Mouse (Mus musculus) layer of hippocampus, adult 2 months (tissue): ENCODE measurements around the gene Chrna1. TPM values are rescaled to one million over a fixed set of nuclear protein-coding genes. Genes with fewer than 3 reads are reported as not detected.

ENCODE experiments used
- DNase-seq, 2 experiments: peaks; one replicate each; pipeline ENCODE4 v3.0.0; 2022; ENCODE audit warnings: low spot score in 2 of 2
- H3K27ac ChIP-seq: fragments of 200-600 bp; 2 replicates; pipeline ENCODE4 v1.8.1; 2022
- H3K4me3 ChIP-seq: fragments of 200-600 bp; 2 replicates; pipeline ENCODE4 v1.8.1; 2022; ENCODE audit warnings: mild to moderate bottlenecking
- CTCF ChIP-seq: fragments of 200-600 bp; conservative IDR thresholded peaks from 2 replicates; pipeline ENCODE4 v1.8.1; 2022; ENCODE audit warnings: antibody characterized with exemption, mild to moderate bottlenecking, moderate library complexity
- long read RNA-seq, 2 experiments: library from polyadenylated mRNA; stranded (forward); transcript quantifications; one replicate each; pipeline ENCODE4 v2.0.0; 2021; ENCODE audit warnings: borderline mapping rate in 2 of 2
- total RNA-seq, 2 experiments: library from RNA; stranded (reverse); gene quantifications; 2 replicates each; pipeline ENCODE4 v1.2.3; 2021

Chrna1 gene
- total RNA-seq = under 1 TPM; 0.42 to 0.54 TPM
- long read RNA-seq, experiment 1 = 0 reads
- long read RNA-seq, experiment 2, partial matches to known transcripts = 0 of 1 reads
- long read RNA-seq, experiment 2, other reads (novel, unspliced or antisense) = 1 of 1 reads

DNA sequence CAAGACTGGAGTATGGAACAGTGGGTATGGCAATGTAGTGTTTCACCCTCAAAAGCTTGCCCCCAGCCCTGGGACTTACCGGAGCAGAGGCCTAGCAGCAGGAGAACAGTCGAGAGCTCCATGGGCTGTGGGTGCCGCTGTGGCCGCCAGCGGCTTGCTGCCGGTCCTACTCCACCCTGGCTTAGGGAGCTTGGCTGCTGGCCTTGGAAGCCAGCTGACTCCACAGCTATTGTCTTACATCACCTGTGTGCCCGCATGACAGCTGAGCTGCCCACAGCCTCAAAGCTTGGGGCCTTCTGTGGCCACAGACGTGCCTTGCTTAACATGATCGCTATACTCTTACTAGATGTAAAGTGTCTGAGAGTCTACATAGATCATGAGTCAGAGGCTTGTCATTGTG is at the start of gene Chrna1:
Chrna1 (minus strand) TSS at position 173 of the 400 bp plus-strand sequence.
- no peak for DNase-seq
- 0 out of 2 replicates have a peak within 1 kb of the TSS, but pooled peaks have one; percentile 43 for H3K27ac ChIP-seq
- H3K4me3 ChIP-seq = no peak within 1 kb of the TSS
- no peak for TF ChIP-seq CTCF

DNA sequence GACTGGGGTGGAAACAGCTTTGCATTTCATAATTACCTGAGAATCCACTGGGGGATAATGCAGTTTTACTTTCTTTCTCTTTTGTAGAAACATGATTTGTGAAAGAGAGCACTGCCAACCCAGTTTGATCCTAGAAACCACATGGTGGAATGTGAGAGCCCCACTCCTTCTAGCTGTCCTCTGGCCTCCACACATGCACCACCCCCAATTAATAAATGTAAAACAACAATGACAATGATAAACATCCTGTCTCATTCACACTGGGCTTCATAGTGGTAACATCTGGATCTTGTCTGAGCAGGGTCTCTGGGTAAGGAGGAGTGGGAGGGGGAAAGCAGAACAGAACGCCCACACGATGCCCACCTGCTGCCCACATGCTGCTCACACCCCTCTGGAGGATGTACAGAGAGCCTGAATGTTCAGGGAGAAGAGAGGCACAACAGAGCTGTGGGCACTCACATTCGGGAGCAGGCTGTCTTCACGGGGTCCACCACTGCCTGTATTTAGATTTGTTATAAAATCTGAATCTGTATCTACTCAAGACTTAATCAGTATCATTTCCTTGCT is 38.4 kb upstream of the Chrna1 start:
- DNase-seq = no peak
- peak overlapping the region; percentile 50 for H3K27ac ChIP-seq
- TF ChIP-seq CTCF = no peak
- H3K4me3 ChIP-seq = no peak overlapping the region

DNA sequence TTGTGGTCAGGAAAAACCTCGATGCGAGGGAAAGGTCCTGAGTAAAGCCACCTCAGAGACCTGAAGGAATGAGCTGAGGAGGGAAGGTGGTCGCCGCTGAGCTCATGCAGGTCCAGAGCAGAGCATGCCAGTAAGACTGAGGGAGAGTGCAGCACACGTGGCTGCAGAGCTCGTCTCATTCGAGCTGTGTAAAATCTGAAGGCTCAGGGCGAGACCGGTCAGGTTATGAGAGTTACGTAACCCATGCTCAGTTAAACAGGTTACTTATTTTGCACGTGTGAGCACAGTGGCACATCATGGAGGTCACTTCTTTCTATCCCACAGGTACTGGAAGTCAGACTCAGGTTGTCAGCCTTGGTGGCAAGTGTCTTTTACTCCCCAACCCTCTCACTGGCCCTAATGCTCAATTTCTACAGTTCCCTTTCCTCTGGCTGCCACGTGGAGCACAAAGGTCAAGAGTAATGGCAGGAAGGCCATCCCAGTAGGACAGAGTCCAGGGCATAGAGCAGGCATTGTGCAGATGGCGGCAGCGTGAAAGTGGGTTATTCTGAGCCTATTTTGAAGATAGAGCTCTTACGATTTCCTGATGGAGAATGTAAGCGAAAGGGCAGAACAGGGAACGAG is 36.4 kb upstream of the Chrna1 start:
- no peak overlapping the region for H3K4me3 ChIP-seq
- H3K27ac ChIP-seq = peak overlapping the region; percentile 80
- DNase-seq = no peak
- TF ChIP-seq CTCF = no peak

DNA sequence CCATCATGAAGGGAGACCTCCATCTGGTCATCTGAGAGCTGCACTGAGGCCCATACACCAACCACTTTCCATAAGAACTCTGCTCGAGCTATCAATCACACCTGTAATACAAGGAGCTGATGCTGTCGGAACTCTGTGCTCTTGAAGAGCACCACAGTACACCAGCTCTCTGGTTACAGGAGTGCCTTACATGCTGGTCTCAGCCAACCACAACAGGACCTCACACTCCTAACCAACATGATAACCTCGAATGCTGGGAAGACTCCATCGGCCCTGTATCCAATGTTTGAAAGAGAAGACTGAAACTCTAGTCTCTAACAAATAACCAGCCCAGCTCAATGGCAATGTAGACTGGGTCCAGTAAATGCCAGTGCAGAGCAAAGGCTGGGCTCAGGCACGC is 35.3 kb upstream of the Chrna1 start:
- Histone ChIP-seq H3K4me3 (no peak overlapping the region), H3K27ac (peak overlapping the region; percentile 80)
- TF ChIP-seq CTCF = no peak
- no peak for DNase-seq

DNA sequence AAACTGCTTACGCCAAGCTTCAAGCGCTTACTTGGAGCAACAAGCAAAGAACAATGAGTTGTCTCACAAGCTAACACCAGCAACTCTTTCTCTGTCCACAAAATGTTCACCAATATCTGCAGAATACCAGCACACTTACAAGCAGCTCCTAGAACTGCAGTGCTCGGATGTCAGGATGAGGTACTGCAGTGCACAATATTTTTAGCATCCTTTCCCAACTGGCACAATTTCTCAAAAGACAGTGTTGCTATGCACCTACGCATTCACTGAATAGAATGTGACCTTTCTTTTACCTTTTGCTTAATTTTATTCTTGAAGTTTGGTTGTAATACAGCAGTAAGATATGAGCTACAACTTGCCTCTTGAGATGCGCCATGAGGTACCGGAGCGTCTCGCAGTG is 34.2 kb upstream of the Chrna1 start:
- no peak for DNase-seq
- H3K27ac ChIP-seq = peak overlapping the region; percentile 80
- TF ChIP-seq CTCF = peak; percentile 49
- no peak overlapping the region for H3K4me3 ChIP-seq

DNA sequence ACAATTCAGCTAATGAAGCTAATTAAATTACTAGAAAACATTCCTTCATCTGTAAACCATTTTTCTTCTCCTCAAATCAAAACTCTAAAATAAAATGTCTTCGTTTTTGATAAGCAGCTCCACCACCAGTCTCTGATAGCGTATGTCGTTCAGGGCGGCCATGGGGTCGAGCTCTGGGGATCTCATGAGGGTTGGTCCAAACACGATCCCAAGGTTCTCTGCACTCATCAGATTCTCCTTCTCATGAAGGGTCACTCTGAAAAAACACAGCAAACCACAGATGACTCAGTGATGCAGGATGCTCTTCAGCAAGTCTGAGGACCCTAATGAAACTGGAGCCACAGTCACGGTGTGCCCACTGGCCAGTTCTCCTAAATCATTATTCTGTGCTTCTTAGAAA is 32.8 kb upstream of the Chrna1 start:
- no peak for DNase-seq
- no peak for TF ChIP-seq CTCF
- no peak overlapping the region for H3K4me3 ChIP-seq
- H3K27ac ChIP-seq = peak overlapping the region; percentile 96

DNA sequence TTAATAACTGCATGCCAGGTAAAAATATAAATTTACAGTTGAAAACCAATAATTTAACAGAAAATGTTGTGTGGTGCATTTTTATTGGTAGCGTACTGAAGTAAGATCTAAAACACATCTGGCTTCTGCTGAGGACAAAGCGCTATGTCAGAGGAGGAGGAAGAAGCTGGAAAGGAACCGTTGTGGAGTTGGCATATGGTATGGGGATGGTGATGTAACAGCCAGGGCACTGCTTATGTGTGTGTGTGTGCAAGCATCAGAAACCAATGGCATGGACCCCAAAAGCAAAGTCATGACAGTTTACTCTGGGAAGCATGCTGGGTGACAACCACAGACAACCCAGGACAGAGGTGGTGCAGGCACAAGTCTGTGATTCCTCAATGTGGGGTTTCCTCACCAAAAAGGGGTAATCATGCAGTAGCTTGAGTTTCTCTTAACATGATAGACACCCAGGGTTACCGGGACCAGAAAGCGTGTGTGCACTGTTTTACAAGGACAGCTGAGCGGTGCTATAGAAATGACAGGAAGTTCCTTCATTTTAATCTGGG is 32.3 kb upstream of the Chrna1 start:
- DNase-seq = no peak
- no peak overlapping the region for H3K4me3 ChIP-seq
- H3K27ac ChIP-seq = peak overlapping the region; percentile 96
- TF ChIP-seq CTCF = no peak

DNA sequence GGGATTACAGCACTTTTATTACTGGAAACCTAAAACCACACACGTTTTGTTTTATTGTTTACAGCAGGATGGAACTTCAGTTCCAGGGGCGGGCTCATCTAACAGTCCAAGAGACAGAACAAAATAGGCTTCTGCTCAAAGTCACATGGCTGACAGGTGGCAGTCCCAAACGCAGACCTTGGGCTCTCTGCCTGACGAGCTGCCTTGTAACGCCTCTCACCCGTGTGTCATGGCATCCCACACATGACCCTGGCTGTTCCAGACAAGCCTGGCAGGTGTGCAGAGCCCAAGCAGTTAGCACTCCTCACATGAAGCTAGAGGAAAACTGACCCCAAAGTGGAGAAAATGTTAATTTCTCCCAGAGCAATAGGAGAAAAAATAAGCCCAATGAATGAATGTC is 31.7 kb upstream of the Chrna1 start:
- Histone ChIP-seq H3K4me3 (no peak overlapping the region), H3K27ac (peak overlapping the region; percentile 96)
- peak; percentile 66 to 76 for DNase-seq
- no peak for TF ChIP-seq CTCF

DNA sequence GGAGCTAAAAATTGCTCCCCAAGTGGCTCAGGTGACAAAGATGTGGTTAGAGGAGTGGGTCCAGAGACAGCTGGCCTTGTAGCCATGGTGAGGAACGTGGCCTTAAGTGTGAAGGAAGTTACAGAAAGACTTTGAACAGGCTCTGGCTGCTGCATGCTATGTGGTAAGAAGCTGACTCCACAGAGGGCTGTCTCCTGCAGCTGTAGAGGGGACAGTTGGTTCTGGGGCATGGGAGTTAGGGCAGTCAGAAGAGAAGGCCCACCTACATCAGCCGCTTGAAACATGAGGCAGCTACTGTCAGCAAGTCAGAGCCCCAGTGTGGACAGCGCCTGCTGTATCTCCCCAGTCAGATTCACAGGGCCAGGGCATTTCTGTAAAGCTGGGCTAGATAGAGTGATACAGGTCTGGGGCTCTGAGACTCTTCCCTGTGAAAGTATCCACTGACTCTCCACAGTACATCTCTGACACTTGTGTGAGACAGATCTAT is 29.6 kb upstream of the Chrna1 start:
- no peak for TF ChIP-seq CTCF

DNA sequence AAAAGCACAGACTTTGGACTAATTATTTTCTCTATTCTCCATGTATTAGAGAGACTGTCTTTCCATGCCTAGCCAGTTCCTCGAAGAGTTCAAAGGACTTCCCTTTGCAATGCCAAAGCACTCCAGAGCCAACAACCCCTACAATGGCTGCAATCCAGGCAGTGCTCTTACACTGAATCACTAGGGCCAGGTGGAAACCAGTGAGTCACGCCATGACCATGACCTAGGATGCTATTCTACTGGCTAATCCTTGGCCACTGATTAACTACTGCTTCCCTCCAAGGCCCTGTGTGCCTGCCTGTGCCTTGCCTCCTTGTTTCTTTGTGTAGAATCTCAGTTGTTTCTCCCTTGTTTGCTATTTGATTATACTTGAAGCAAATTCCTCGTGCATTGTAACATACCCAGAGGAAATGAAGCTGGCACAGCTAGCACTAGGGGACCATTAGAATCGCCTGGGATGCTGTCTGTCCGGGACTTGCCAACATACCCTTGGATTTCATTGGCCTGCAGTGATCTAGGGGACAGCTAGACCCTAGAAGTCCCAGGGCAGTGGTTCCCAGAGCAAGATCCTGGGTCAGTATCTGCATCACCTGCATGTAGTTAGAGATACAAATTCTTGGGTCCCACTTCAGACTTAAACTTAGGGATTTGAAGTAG is 29.1 kb upstream of the Chrna1 start:
- no peak for DNase-seq
- H3K4me3 ChIP-seq = no peak overlapping the region
- TF ChIP-seq CTCF = no peak
- H3K27ac ChIP-seq = peak overlapping the region; percentile 96

More for the DNA sequence above, 29.6 kb upstream of the Chrna1 start:
- peak overlapping the region; percentile 96 for H3K27ac ChIP-seq
- no peak overlapping the region for H3K4me3 ChIP-seq
- DNase-seq = no peak

DNA sequence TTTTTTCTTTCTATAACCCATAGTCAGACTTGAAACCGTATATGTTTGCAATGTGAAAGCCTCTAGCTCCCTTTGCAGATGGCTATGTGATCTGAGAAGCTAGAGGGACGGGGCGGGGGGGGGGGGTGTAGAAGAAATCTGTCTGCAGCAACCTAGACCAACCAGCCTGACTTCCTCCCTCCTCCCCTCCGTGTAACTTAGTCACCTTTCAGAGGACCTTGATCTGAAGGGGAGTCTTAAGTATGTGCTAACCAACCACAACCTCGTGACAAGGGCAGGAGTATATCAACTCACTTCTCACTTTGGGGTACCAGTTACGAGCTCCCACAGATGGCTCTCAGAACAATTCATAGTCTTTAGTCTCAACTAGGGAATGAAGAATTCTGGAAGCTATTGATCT is 28.3 kb upstream of the Chrna1 start:
- H3K4me3 ChIP-seq = no peak overlapping the region
- peak overlapping the region; percentile 96 for H3K27ac ChIP-seq
- no peak for DNase-seq

DNA sequence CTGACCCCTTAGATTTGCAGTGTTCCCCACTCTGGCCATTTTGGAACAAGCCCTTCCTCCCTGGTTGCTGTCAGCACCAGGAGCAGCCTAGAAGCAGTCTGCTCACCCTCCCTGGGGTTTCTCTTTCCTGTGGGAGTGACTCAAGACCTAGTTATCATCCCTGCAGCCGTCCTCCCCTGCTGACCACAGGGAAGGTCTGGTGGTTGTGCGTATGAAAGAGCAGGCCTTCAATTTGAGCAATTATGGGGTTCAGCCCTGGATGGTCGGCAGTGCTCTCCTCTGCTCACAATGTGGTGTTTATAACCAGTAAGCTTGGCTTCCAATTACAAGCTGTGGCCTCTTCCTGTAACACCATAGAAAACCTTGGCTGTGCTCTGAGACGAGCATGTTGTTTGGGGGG is 27.5 kb upstream of the Chrna1 start:
- H3K27ac ChIP-seq = peak overlapping the region; percentile 96
- no peak for DNase-seq
- H3K4me3 ChIP-seq = no peak overlapping the region
- no peak for TF ChIP-seq CTCF

More for the DNA sequence above, 28.3 kb upstream of the Chrna1 start:
- TF ChIP-seq CTCF = no peak

DNA sequence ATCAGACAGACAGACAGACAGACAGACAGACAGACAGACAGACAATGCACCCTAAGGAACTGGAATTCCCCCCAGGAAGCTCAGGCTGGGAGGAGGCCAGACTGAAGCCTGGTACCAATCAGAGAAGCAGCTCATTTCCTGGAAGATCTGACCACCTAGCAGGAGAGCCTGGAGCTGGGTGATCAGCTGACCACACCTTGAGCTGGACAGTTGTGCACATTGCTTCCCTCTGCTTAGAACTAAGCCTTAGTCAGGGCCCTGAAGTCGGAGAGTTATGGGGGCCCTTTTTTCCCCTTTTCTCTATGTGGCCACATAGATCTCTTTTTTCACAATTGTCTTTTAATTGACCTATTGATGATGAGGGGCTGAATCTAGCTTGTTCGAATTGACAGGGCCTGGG is 27.0 kb upstream of the Chrna1 start:
- DNase-seq = no peak
- TF ChIP-seq CTCF = no peak
- H3K4me3 ChIP-seq = no peak overlapping the region
- H3K27ac ChIP-seq = peak overlapping the region; percentile 96

DNA sequence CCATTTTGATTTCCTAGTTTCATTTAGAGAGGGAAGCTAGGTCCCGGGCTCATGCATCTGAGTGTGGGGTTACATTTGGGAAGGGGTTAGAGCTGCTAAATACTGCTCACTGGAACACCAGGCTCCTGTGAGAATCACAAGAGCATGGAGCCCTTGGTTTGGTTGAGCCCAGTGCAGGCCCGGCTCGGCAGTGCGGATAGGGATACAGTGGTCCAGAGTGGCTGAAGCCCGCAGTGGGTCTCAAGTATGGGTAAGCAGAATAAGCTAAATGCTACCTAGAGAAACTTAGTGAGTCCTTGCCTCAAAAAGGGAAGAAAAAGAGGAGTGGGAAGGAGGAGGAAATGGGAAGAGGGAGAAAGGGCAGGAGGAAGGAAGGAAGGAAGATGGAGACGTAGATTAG is 26.5 kb upstream of the Chrna1 start:
- H3K4me3 ChIP-seq = no peak overlapping the region
- DNase-seq = no peak
- peak overlapping the region; percentile 96 for H3K27ac ChIP-seq
- TF ChIP-seq CTCF = no peak
